Mouse (Mus musculus) olfactory bulb, adult 2 months (tissue): ENCODE measurements around the gene Oat. TPM values are rescaled to one million over a fixed set of nuclear protein-coding genes. Genes with fewer than 3 reads are reported as not detected.

Experiments
- H3K27ac ChIP-seq: fragments of 200-500 bp; 2 replicates; pipeline ENCODE4 v1.5.1; 2012; ENCODE audit warnings: low read depth, low read length; ENCODE audit not compliant: insufficient read depth
- H3K4me1 ChIP-seq: fragments of 200-500 bp; 2 replicates; pipeline ENCODE4 v1.6.1; 2012; ENCODE audit warnings: low read length; ENCODE audit not compliant: control insufficient read depth, insufficient read depth
- H3K4me3 ChIP-seq: fragments of 200-500 bp; 2 replicates; pipeline ENCODE4 v1.5.1; 2012; ENCODE audit warnings: mild to moderate bottlenecking, low read depth, low read length, moderate library complexity; ENCODE audit not compliant: insufficient read depth
- CTCF ChIP-seq: fragments of 200-500 bp; IDR thresholded peaks from 2 replicates; pipeline ENCODE4 v1.5.1; 2012; ENCODE audit warnings: low read depth, mild to moderate bottlenecking, low read length, moderate library complexity; ENCODE audit not compliant: insufficient read depth
- POLR2A ChIP-seq: fragments of 200-500 bp; IDR thresholded peaks from 2 replicates; pipeline ENCODE4 v1.6.1; 2012; ENCODE audit warnings: mild to moderate bottlenecking, low read depth, low read length, moderate library complexity; ENCODE audit not compliant: insufficient read depth
- WGBS: fragments of 180-500 bp; shearing (Covaris S2); methylation state at CpG from one replicate; pipeline ENCODE4 v1.1.7; 2018; 5-methylcytosine and 5-hydroxymethylcytosine counted together
- polyA plus RNA-seq: library from polyadenylated mRNA; stranded (reverse); fragments of >200 nt; gene quantifications from 2 replicates; pipeline ENCODE4 v1.2.4, GENCODE M21; 2012; ENCODE audit warnings: low replicate concordance; ENCODE audit not compliant: missing spikeins, insufficient read depth, insufficient read length

Gene Oat
- polyA plus RNA-seq, 1 experiment: 142 TPM

- Histone ChIP-seq H3K4me3 (no peak overlapping the region), H3K27ac (no peak overlapping the region), H3K4me1 (peaks cover 10% of the 10 kb centered on the region)
- 51% methylated on average over 1 of the region's 1 CpGs for WGBS
- TF ChIP-seq POLR2A (no peak), CTCF (no peak)
These were observed 10.4 kb downstream of the Oat start for GRCm38 (mm10) chr7:132565831-132566230.

- Histone ChIP-seq H3K4me1 (no peaks in the 10 kb centered on the region), H3K4me3 (no peak overlapping the region), H3K27ac (no peak overlapping the region)
- 83% methylated on average over 3 of the region's 3 CpGs for WGBS
- no peak for TF ChIP-seq POLR2A
- no peak for TF ChIP-seq CTCF
These were observed 16.9 kb downstream of the Oat start for GRCm38 (mm10) chr7:132559138-132559766.

- TF ChIP-seq CTCF (no peak), POLR2A (no peak)
- WGBS: 81% methylated on average over 7 of the region's 7 CpGs
These were observed 18.0 kb downstream of the Oat start for GRCm38 (mm10) chr7:132558141-132558736.

GRCm38 (mm10) chr7:132556575-132556974 is 19.6 kb downstream of the Oat start:
- no peak overlapping the region for H3K4me3 ChIP-seq
- no peaks in the 10 kb centered on the region for H3K4me1 ChIP-seq
- no peak for TF ChIP-seq CTCF
- TF ChIP-seq POLR2A: no peak
- no peak overlapping the region for H3K27ac ChIP-seq
- WGBS: 72% methylated on average over 5 of the region's 5 CpGs

More at GRCm38 (mm10) chr7:132558141-132558736, 18.0 kb downstream of the Oat start:
- H3K27ac ChIP-seq: no peak overlapping the region
- no peak overlapping the region for H3K4me3 ChIP-seq
- no peaks in the 10 kb centered on the region for H3K4me1 ChIP-seq

DNA sequence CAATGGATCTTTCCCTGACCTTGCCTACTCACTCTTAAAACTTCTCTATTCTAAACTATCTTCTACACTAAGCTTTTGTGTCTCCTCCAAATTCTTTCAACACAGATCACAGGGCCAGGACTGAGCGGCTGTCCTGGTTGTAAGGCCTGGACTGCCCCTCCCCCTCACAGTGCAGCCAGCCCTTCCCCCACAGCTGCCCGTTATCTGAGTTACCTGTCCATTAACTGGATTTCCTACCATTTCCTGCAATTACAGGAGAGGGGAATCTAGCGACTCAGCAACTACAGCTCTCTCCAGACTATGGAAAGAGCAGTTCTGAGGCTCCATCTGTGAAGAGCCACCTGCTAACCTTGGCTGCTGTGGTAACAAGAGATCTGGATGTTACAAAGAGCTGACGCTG is 20.3 kb downstream of the Oat start:
- WGBS: 67% methylated on average over 4 of the region's 4 CpGs
- no peak overlapping the region for H3K27ac ChIP-seq
- TF ChIP-seq POLR2A: no peak
- no peak for TF ChIP-seq CTCF
- no peak overlapping the region for H3K4me3 ChIP-seq
- H3K4me1 ChIP-seq: no peaks in the 10 kb centered on the region

- Histone ChIP-seq H3K27ac (no peak overlapping the region), H3K4me1 (no peaks in the 10 kb centered on the region), H3K4me3 (no peak overlapping the region)
- 43% methylated on average over 2 of the region's 2 CpGs for WGBS
- no peak for TF ChIP-seq CTCF
- no peak for TF ChIP-seq POLR2A
These were observed 22.1 kb downstream of the Oat start for GRCm38 (mm10) chr7:132554091-132554490.

GRCm38 (mm10) chr7:132551351-132552126 is 24.7 kb downstream of the Oat start:
- under 1% methylated on average over 27 of the region's 27 CpGs for WGBS
- no peaks in the 10 kb centered on the region for H3K4me1 ChIP-seq
- peak overlapping the region; percentile 53 for H3K4me3 ChIP-seq
- TF ChIP-seq CTCF: peak; percentile 85
- no peak for TF ChIP-seq POLR2A
- no peak overlapping the region for H3K27ac ChIP-seq

- Histone ChIP-seq H3K4me3 (no peak overlapping the region), H3K27ac (no peak overlapping the region), H3K4me1 (no peaks in the 10 kb centered on the region)
- 70% methylated on average over 3 of the region's 3 CpGs for WGBS
- TF ChIP-seq CTCF (no peak), POLR2A (no peak)
These were observed 29.1 kb downstream of the Oat start for GRCm38 (mm10) chr7:132547126-132547525.

GRCm38 (mm10) chr7:132542427-132542826 is 33.8 kb downstream of the Oat start:
- Histone ChIP-seq H3K4me3 (no peak overlapping the region), H3K27ac (no peak overlapping the region), H3K4me1 (no peaks in the 10 kb centered on the region)
- TF ChIP-seq POLR2A: no peak
- TF ChIP-seq CTCF: no peak
- 91% methylated on average over 4 of the region's 4 CpGs for WGBS
